Mouse (Mus musculus): ENCODE results near the gene Gdpd3.
"Not testable (repeated sequence)": the region's sequence is repeated elsewhere in the genome, so short reads cannot be mapped to it uniquely, and the experiment has no call there.

The Gdpd3 gene

GRCm38 (mm10) chr7:126760391-126760802 lies 5.7 kb upstream of the Gdpd3 start:
- in situ Hi-C loops (cut with MboI, MseI), result no loop called here

- in situ Hi-C loops (cut with MboI, MseI), result no loop called here
These were observed 5.2 kb upstream of the Gdpd3 start for GRCm38 (mm10) chr7:126760956-126761355.

- in situ Hi-C loops (cut with MboI, MseI), result no loop called here
These were observed 4.5 kb upstream of the Gdpd3 start for GRCm38 (mm10) chr7:126761529-126762067.

GRCm38 (mm10) chr7:126762471-126763008 lies 3.6 kb upstream of the Gdpd3 start:
- in situ Hi-C loops (cut with MboI, MseI), result no loop called here

GRCm38 (mm10) chr7:126765540-126765939 lies 594 bp upstream of the Gdpd3 start:
- in situ Hi-C loops (cut with MboI, MseI), result no loop called here

GRCm38 (mm10) chr7:126767001-126767400 lies 867 bp downstream of the Gdpd3 start:
- in situ Hi-C loops (cut with MboI, MseI), result no loop called here

- in situ Hi-C loops (cut with MboI, MseI), result no loop called here
These were observed 4.7 kb downstream of the Gdpd3 start for GRCm38 (mm10) chr7:126770784-126771183.

GRCm38 (mm10) chr7:126773351-126773750 lies 7.2 kb downstream of the Gdpd3 start:
- in situ Hi-C loops (cut with MboI, MseI), result no loop called here

- in situ Hi-C loops (cut with MboI, MseI), result no loop called here
These were observed 8.3 kb downstream of the Gdpd3 start for GRCm38 (mm10) chr7:126774463-126774862.

GRCm38 (mm10) chr7:126775185-126775977 lies 9.2 kb downstream of the Gdpd3 start:
- in situ Hi-C loops (cut with MboI, MseI), result no loop called here

- in situ Hi-C loops (cut with MboI, MseI), result no loop called here
These were observed 9.8 kb downstream of the Gdpd3 start for GRCm38 (mm10) chr7:126775978-126776234.

GRCm38 (mm10) chr7:126776598-126777057 lies 10.5 kb downstream of the Gdpd3 start, which contains the start of gene Ypel3:
Gene Ypel3 (plus strand): TSS chr7:126776955.
- in situ Hi-C loops (cut with MboI, MseI), result no loop called here

GRCm38 (mm10) chr7:126777476-126777875 lies 11.3 kb downstream of the Gdpd3 start:
- in situ Hi-C loops (cut with MboI, MseI), result no loop called here

GRCm38 (mm10) chr7:126778147-126778546 lies 12.0 kb downstream of the Gdpd3 start:
- in situ Hi-C loops (cut with MboI, MseI), result no loop called here

- in situ Hi-C loops (cut with MboI, MseI), result not testable (repeated sequence)
These were observed 13.0 kb downstream of the Gdpd3 start for GRCm38 (mm10) chr7:126779101-126779500.

GRCm38 (mm10) chr7:126779983-126780970 lies 14.1 kb downstream of the Gdpd3 start:
- in situ Hi-C loops (cut with MboI, MseI), result no loop called here

- in situ Hi-C loops (cut with MboI, MseI), result no loop called here
These were observed 15.0 kb downstream of the Gdpd3 start, which contains the start of gene Tbx6 for GRCm38 (mm10) chr7:126780971-126781635. Gene Tbx6 (plus strand): TSS chr7:126781483.

GRCm38 (mm10) chr7:126781661-126782370 lies 15.7 kb downstream of the Gdpd3 start:
- in situ Hi-C loops (cut with MboI, MseI), result no loop called here

- in situ Hi-C loops (cut with MboI, MseI), result no loop called here
These were observed 16.6 kb downstream of the Gdpd3 start for GRCm38 (mm10) chr7:126782693-126783092.

GRCm38 (mm10) chr7:126784469-126784868 lies 18.3 kb downstream of the Gdpd3 start:
- in situ Hi-C loops (cut with MboI, MseI), result no loop called here

- in situ Hi-C loops (cut with MboI, MseI), result no loop called here
These were observed 18.9 kb downstream of the Gdpd3 start for GRCm38 (mm10) chr7:126785056-126785455.

All from T-helper 2 cell (primary cell).